ENCODE assay signal across 12 mouse cellular contexts in the genomic region with DNA sequence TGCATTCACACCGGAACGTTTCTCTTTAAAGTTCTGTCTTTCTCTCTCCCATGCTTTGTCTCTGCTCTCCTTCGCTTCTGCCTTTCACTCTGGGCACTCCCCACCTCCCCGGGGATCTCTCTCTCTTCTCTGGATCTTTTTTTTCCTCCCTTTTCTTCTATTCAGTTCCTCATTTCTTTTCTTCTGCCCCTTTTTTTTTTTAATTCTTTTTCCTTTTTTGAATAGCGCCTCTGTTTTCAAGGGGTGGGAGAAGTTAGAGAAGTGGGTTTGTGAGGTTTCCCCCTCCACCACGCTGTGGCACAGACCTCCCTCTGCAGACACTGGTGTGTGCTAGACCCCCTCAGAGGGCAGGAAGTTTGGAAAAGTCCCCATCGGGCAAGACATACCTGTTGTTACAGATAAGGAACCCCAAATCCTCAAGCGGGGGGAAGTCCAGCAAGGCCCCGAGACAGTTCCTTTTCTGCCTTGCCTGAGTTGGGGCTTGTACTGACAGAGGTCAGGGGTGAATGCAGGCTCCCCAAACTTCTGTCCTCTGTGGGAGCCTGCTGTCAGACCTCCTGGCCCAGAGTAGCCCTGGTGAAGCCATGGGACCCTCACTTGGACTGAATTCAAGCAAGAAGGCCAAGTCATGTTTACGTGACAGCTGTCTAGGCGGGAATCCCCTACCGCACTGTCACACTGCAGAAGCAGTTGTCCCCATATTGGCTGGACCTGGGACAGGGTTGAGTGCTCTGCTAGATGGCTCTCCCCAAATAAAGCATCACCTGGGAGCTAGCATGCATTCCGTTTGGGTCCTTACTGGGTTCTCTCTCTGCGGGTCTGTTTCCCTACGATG. TPM values are rescaled to one million over a fixed set of nuclear protein-coding genes. Genes with fewer than 3 reads are reported as not detected.
DNase-seq lines count a peak whose midpoint lies in the region; ATAC-seq and TF ChIP-seq lines count a peak whose summit lies in the region.
"Had no signal": no experiment of that assay in that cellular context is flagged by ENCODE, and none has a peak within 500 bp of the region (broad histone marks: within the 10 kb centered on the region; RNA-seq: fewer than 3 reads in every experiment).

No protein-coding gene starts in this region.

- DNase-seq in gastrocnemius, adult 2 months = no peak
- DNase-seq in gastrocnemius, postnatal 10 days = no peak
- peak; percentile 64 for DNase-seq in MEL-GATA-1-ER (ENCODE audit: extremely low read depth, low read depth)
- no peak for DNase-seq in heart, postnatal 25 days (ENCODE audit: low spot score)
- DNase-seq in c-Kit-positive CD71-positive TER-119-positive erythroid progenitor cells, embryonic 14.5 days (ENCODE audit: low spot score) = no peak
- DNase-seq: gastrocnemius, postnatal 14 days; kidney, postnatal 36 days had no signal

- no peaks in the 10 kb centered on the region for H3K9me3 ChIP-seq in hindbrain, embryonic 12.5 days (replicated peaks)
- H3K9me3 ChIP-seq in midbrain, embryonic 16.5 days (replicated peaks; ENCODE audit: control insufficient read depth, low read length, poor library complexity, severe bottlenecking) = no peaks in the 10 kb centered on the region
- H3K9me3 ChIP-seq: liver, embryonic 15.5 days had no signal

- no peak overlapping the region for H3K9ac ChIP-seq in hindbrain, embryonic 12.5 days
- no peak overlapping the region for H3K9ac ChIP-seq in midbrain, embryonic 16.5 days (ENCODE audit: low read depth, low read length)
- H3K9ac ChIP-seq: liver, embryonic 15.5 days had no signal

- no peaks in the 10 kb centered on the region for H3K27me3 ChIP-seq in hindbrain, embryonic 12.5 days
- H3K27me3 ChIP-seq in midbrain, embryonic 16.5 days (ENCODE audit: control insufficient read depth, insufficient read depth, low read depth, low read length) = no peaks in the 10 kb centered on the region
- H3K27me3 ChIP-seq: liver, embryonic 15.5 days; Patski had no signal

- H3K4me3 ChIP-seq in gastrocnemius, adult 2 months = no peak overlapping the region
- no peak overlapping the region for H3K4me3 ChIP-seq in hindbrain, embryonic 12.5 days
- H3K4me3 ChIP-seq in midbrain, embryonic 16.5 days (ENCODE audit: low read depth, low read length) = no peak overlapping the region
- H3K4me3 ChIP-seq: liver, embryonic 15.5 days had no signal

- 0 out of 2 replicates have a peak overlapping the region, but pooled peaks have one; percentile 2 for H3K4me2 ChIP-seq in hindbrain, embryonic 12.5 days (replicated peaks)
- H3K4me2 ChIP-seq in midbrain, embryonic 16.5 days (ENCODE audit: low read length) = no peak overlapping the region
- H3K4me2 ChIP-seq: liver, embryonic 15.5 days had no signal

- no peak for ATAC-seq in hindbrain, embryonic 12.5 days (ENCODE audit: low FRiP score)
- no peak for ATAC-seq in midbrain, embryonic 16.5 days
- no peak for ATAC-seq in erythroblast, adult 5-6 weeks (replicated peaks; ENCODE audit: low FRiP score, poor library complexity, severe bottlenecking)
- ATAC-seq: Patski had no signal

- 57% methylated on average over 15 of the region's 15 CpGs for WGBS in hindbrain, embryonic 12.5 days
- WGBS in midbrain, embryonic 16.5 days = 47% methylated on average over 15 of the region's 15 CpGs

- H3K4me1 ChIP-seq in hindbrain, embryonic 12.5 days = peaks cover 60% of the 10 kb centered on the region
- peaks cover 20% of the 10 kb centered on the region for H3K4me1 ChIP-seq in midbrain, embryonic 16.5 days (ENCODE audit: control insufficient read depth, insufficient read depth, low read length)

- no peak for TF ChIP-seq CTCF in gastrocnemius, adult 2 months (IDR thresholded peaks at IDR 0.05)

- no peaks in the 10 kb centered on the region for H3K36me3 ChIP-seq in hindbrain, embryonic 12.5 days
- no peaks in the 10 kb centered on the region for H3K36me3 ChIP-seq in midbrain, embryonic 16.5 days (ENCODE audit: control insufficient read depth, insufficient read depth, low read length)
- H3K36me3 ChIP-seq: liver, embryonic 15.5 days had no signal

- peak overlapping the region; percentile 84; the same call in 1 of the 2 replicates for H3K27ac ChIP-seq in gastrocnemius, adult 2 months
- H3K27ac ChIP-seq in hindbrain, embryonic 12.5 days = no peak overlapping the region
- 0 out of 2 replicates have a peak overlapping the region, but pooled peaks have one; percentile 24 for H3K27ac ChIP-seq in midbrain, embryonic 16.5 days (ENCODE audit: low read length)
- H3K27ac ChIP-seq: liver, embryonic 15.5 days had no signal

- intact Hi-C loops in gastrocnemius, adult 2 months (cut with DNase I) = loop anchor here (5.0 kb wide), 1 partner anchor 37 kb away; no protein-coding TSS in a partner anchor
- intact Hi-C loops in heart, postnatal 25 days (cut with DNase I) = no loop called here

RNA-seq across cellular contexts. Expression of a gene that starts 39.5 kb away (rescaled TPM):
- total RNA-seq in gastrocnemius, adult 2 months (2021) = 10 to 100 TPM; 21.5 to 37.5 TPM
- total RNA-seq in gastrocnemius, postnatal 10 days (2021) = 10 to 100 TPM; 14.2 to 16.7 TPM
- polyA plus RNA-seq in hindbrain, embryonic 12.5 days (2016; fragmentation: Nextera tagmentation; extraction: Ambion mirVana) = 26.0 and 26.4 TPM in 2 replicates
- polyA plus RNA-seq in midbrain, embryonic 16.5 days (2015; fragmentation: Nextera tagmentation; extraction: Ambion mirVana) = 15.0 and 15.8 TPM in 2 replicates
- total RNA-seq in erythroblast, adult 5-6 weeks (2015; ENCODE audit: low replicate concordance) = 6.9 and 8.8 TPM in 2 replicates
- 5.1 and 6.0 TPM in 2 replicates for total RNA-seq in erythroblast, adult 5-6 weeks (2017; ENCODE audit: low replicate concordance)
- total RNA-seq in heart, postnatal 25 days (2021) = 10 to 100 TPM; 27.7 to 29.9 TPM

RNA-seq across cellular contexts. Expression of a gene that starts 51.1 kb away (rescaled TPM):
- 100 to 1,000 TPM; 236 to 647 TPM for total RNA-seq in gastrocnemius, adult 2 months (2021)
- total RNA-seq in gastrocnemius, postnatal 10 days (2021) = 100 to 1,000 TPM; 244 to 271 TPM
- 322 and 326 TPM in 2 replicates for polyA plus RNA-seq in hindbrain, embryonic 12.5 days (2016; fragmentation: Nextera tagmentation; extraction: Ambion mirVana)
- polyA plus RNA-seq in midbrain, embryonic 16.5 days (2015; fragmentation: Nextera tagmentation; extraction: Ambion mirVana) = 210 and 224 TPM in 2 replicates
- 20.3 and 31.3 TPM in 2 replicates for total RNA-seq in erythroblast, adult 5-6 weeks (2015; ENCODE audit: low replicate concordance)
- 17.6 and 24.5 TPM in 2 replicates for total RNA-seq in erythroblast, adult 5-6 weeks (2017; ENCODE audit: low replicate concordance)
- 1,000 to 10,000 TPM; 1,585 to 1,668 TPM for total RNA-seq in heart, postnatal 25 days (2021)

Comparison
In these comparisons a context has a peak if more than half of its experiments do, and no peak if none do; other contexts are left out.
1. RNA of a gene that starts 51.1 kb away (total RNA-seq): 1,585 to 1,668 TPM in heart, postnatal 25 days, 236 to 647 TPM in gastrocnemius, adult 2 months and 244 to 271 TPM in gastrocnemius, postnatal 10 days; 17.6 to 31.3 TPM in erythroblast, adult 5-6 weeks; every median in the first group is over 4 times any median in the second.